Mouse (Mus musculus) liver, postnatal 0 days (tissue): ENCODE measurements around the gene Fam120b.

Experiments used
- CTCF ChIP-seq: sonication (generic); IDR thresholded peaks from 2 replicates; pipeline ENCODE4 v1.5.1; 2016; ENCODE audit warnings: antibody characterized with exemption, low read depth
- EP300 ChIP-seq: IDR thresholded peaks from 2 replicates; pipeline ENCODE4 v1.6.1; 2016; ENCODE audit warnings: antibody characterized with exemption, low read depth, mild to moderate bottlenecking

DNA sequence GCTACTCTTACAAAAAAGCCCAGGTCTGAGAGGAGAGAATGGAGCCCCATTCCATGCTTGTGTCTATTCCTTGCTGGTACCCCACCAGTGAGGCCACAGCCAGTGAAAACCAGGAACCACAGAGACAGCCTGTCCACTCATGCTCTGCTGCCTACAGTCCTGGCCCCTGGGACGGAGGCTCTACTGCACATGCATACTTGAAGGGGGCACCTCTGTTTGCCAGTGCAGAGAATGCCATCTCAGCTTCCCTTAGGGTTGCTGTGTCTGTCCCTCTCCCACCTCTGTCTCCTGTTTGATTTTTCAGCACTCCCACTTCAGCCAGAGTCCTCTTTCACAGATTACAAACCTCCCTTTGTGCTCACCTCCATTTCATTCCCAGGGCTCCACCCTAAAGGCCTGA, 14.9 kb downstream of the Fam120b start:
- TF ChIP-seq CTCF: no peak
- no peak for TF ChIP-seq EP300
